Mouse (Mus musculus) layer of hippocampus, adult 18-20 months (tissue): ENCODE data around the gene Faiml. TPM values are rescaled to one million over a fixed set of nuclear protein-coding genes. Genes with fewer than 3 reads are reported as not detected.

Experiments used
- DNase-seq, 2 experiments: peaks; one replicate each; pipeline ENCODE4 v3.0.0; 2022; ENCODE audit warnings: low spot score in 2 of 2
- long read RNA-seq: library from polyadenylated mRNA; stranded (forward); transcript quantifications from one replicate; pipeline ENCODE4 v2.0.0, GENCODE M21; 2021
- total RNA-seq, 2 experiments: library from RNA; stranded (reverse); gene quantifications; 2 replicates each; pipeline ENCODE4 v1.2.3; 2021

Gene Faiml
- not detected for total RNA-seq
- long read RNA-seq, result 0 reads

GRCm38 (mm10) chr9:99237139-99237538, at the start of gene Faiml:
TSS of gene Faiml (minus strand) at chr9:99237239.
- DNase-seq, result no peak

- DNase-seq, result no peak
These were observed 21.9 kb upstream of the Faiml start for GRCm38 (mm10) chr9:99258891-99259290.

- no peak for DNase-seq
These were observed 19.8 kb upstream of the Faiml start for GRCm38 (mm10) chr9:99256821-99257220.

GRCm38 (mm10) chr9:99256206-99256605, 19.2 kb upstream of the Faiml start:
- DNase-seq, result no peak

DNA sequence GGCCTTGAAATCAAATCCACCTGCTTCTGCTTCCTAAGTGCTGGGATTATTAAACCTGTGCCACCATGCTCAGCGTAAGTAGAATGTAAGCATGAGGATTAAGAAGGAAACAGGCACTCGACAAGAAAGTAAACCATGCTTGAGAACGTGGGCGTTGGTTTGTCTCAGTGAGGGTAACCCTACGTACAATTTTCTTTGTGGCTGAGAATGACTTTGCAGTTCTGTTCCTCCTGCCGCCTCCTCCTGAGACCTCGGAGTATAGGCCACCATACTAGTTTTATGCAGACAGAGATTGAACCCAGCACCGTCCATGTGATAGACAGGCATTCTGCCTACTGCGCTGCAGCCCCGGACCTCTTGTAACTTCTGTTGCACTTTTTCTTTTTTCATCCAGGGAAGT, 16.8 kb upstream of the Faiml start:
- no peak for DNase-seq

- no peak for DNase-seq
These were observed 11.9 kb upstream of the Faiml start for GRCm38 (mm10) chr9:99248906-99249305.

GRCm38 (mm10) chr9:99248304-99248703, 11.3 kb upstream of the Faiml start:
- peak in 1 of 2 experiments; percentile 18 for DNase-seq

DNA sequence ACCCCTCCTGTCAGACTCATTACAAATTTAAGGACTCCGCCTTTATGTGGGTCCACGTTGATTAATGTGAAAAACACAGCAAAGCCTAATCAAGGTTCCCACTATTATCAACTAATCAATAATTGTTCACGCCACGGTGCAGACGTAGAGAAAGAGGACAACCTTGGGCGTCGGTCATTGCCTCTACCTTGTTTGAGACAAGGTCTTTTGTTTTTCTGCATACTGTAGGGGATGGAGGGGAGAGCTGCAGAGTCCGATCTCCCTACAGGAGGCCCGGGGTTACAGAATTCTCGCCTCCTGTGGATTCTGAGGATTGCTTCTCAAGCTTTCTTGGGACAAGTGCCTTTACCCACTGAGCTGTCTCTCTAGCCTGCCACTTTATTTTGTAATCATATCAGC, 6.9 kb upstream of the Faiml start:
- DNase-seq, result no peak

- peak; percentile 96 for DNase-seq
These were observed 6.3 kb upstream of the Faiml start, which contains the start of gene Cep70 for GRCm38 (mm10) chr9:99243190-99243894. TSS of gene Cep70 (plus strand) at chr9:99243367.

DNA sequence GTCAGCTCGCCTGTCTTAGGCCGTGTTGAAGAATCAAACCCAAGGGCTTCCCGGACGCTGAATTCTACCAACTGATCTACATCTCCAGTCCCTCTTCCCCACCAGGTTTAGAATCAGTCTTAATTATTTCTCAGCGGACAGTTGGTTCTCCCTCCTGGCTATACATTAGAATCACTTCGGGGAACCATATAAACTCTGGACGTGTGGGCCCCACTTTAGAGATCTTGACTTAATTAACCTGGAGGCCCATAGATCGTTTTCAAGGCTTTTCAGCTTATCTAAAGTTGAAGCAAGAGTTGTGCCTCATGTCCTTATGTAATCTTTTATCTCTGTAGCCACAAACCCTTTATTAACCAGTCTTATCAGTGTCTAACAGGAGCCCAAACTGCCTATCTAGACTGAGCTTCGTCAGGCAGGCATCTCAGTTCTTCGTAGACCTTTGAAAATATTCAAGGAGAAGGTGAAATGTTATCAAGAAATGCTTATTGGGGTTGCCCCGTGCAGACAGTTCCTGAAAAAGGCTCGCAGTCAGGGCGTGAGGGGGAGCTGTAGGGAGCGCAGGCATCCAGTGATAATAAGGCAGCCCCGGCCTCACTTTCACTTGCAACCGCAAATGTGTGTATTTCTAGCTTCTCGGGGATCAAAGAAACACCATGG, 5.6 kb upstream of the Faiml start:
- no peak for DNase-seq

DNA sequence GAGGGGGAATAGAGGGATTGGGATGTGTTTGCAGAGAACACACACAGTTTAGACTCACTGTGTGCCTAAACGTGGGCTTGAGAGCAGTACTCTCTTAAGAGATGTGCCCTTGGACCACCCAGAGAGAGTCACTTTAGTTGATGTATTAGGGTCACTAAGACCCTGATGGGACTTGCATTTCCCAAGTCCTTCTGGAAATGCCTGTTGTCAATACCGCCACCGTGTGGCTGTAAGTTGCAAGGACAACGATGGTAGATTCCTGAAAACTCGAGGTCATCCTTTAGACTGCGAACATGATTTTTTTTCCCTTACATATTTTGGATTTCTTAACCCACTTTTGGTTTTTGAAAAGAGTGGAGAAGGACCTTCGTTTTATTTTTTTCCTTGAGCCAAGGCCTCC, 5.0 kb upstream of the Faiml start:
- peak; percentile 51 to 79 for DNase-seq

GRCm38 (mm10) chr9:99240571-99240970, 3.5 kb upstream of the Faiml start:
- no peak for DNase-seq

DNA sequence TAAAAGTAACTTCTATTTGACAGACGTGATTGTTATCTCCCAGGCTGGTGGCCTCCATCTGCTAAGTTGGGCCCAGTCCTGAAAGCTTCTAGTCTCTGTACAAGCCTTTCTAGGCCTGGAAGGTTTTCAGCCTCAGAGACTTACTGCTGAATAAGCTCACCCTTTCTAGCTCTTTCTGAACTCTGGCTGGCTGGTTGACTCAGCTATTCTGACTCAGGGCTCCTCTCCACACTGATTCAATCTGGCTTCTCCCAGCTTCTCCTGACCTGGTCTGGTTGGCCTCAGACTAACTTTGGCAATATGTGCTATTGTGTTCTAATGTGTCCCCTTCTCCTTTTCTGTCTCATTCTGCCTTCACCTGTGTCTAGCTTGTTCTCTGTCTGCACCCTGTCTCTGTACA, 2.2 kb upstream of the Faiml start:
- no peak for DNase-seq

- DNase-seq, result no peak
These were observed 1.2 kb upstream of the Faiml start for GRCm38 (mm10) chr9:99238276-99238675.

DNA sequence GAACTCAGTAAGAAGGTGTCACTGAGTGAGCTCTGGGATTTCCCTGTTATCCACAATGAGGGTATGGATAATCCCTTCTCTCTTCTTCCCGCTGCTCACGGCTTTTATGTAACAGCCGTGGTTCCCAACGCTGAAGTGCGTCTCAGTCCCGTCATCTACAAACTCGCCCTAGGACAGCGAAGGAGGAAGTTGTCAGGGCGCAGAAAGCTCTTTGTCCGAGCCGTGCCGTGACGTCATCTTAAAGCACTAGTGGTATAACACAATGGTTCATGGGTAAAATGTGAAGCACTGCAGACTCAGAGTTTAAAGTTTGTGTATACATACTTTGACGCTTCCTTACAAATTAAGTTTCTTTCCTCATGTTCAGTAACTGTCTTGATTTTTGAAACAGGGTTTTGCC, 7.6 kb downstream of the Faiml start:
- DNase-seq, result no peak

- DNase-seq, result no peak
These were observed 12.5 kb downstream of the Faiml start for GRCm38 (mm10) chr9:99224583-99224982.

DNA sequence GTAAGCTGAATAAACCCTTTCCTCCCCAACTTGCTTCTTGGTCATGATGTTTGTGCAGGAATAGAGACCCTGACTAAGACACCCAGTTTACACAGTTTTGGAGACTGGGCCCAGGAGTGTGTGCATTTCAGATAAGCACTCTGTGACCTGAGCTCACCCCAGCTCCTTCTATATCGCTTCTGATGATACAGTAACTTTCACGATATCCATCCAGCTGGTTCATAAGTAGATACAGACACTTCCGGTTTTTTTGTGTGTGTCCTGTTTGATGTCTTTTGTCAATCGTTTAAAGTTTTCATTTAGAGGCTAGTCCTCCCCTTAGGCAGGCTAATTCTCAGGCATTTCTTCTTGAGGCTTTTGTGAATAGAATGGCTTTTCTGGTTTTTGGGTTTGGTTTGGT, 15.4 kb downstream of the Faiml start:
- no peak for DNase-seq

GRCm38 (mm10) chr9:99217999-99218719, 18.9 kb downstream of the Faiml start:
- no peak for DNase-seq

GRCm38 (mm10) chr9:99216182-99216581, 20.9 kb downstream of the Faiml start:
- DNase-seq, result no peak

GRCm38 (mm10) chr9:99212643-99213042, 24.4 kb downstream of the Faiml start:
- no peak for DNase-seq

DNA sequence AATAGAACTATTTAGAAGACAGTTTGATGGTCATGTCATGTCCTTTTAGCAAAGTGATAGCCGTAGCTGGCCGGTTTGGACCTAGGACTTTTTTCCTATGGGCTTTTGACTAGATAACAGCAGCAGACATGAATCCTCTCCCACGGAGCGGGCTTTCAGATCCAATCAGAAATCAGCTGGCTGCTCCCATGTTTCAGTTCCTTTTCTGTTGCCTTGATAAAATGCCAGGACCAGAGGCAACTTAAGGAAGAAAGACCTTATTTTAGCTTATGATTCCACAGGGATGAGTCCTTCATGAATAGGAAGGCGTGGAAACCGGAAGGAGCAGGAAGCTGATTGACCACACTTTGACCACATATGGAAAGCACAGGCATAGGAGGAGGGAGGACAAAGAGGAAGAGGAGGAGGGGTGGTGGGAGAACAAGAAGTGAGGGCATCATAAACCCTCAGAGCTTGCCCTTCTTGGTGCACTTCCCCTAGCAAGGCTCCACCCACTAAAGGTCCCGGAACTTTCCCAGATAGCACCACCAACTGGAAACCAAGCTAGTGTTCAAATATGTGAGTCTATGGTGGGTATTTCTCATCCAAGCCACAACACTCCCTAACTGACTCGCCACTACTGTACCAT, 53.9 kb downstream of the Faiml start:
- no peak for DNase-seq

DNA sequence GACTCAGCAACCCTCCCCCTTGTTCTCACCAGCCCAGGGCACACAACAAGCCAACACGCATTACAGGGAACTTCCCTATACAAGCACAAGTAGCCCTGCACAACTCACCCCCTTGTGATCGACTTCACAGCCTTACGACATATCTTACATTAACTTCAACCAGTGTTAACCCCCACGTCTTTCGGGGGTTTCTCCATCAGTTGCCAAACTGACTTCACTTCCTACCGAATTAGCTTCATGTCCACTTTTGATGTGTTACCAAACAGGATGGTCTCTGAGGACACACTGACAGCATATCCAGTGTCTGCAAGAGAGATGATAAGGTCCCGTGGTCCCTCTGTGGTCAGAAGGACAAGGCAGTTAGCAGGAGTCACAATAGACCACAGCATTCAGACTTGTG, 54.9 kb downstream of the Faiml start:
- no peak for DNase-seq
